Mouse (Mus musculus) lung, embryonic 14.5 days (tissue): ENCODE results near the gene Apex1. TPM values are rescaled to one million over a fixed set of nuclear protein-coding genes. Genes with fewer than 3 reads are reported as not detected.
A peak's percentile ranks its signal among the peaks of the same experiment; 100 is the strongest.

ENCODE experiments used
- ATAC-seq: fragments of 200-750 bp; cut with Nextera tagmentation; 2 replicates; pipeline ENCODE4 v1.8.0; 2017; ENCODE audit warnings: mild to moderate bottlenecking, moderate TSS enrichment, moderate library complexity; ENCODE audit not compliant: insufficient read depth
- DNase-seq: peaks from one replicate; pipeline ENCODE4 v3.0.0-alpha.2; 2015
- H3K27ac ChIP-seq: fragments of 300-500 bp; sonication (generic); 2 replicates; pipeline ENCODE4 v1.5.1; 2014; ENCODE audit warnings: low read depth, mild to moderate bottlenecking, moderate library complexity
- H3K27me3 ChIP-seq: fragments of 300-500 bp; sonication (generic); 2 replicates; pipeline ENCODE4 v1.6.1; 2014; ENCODE audit warnings: low read length, control low read depth; ENCODE audit not compliant: insufficient read depth
- H3K36me3 ChIP-seq: fragments of 300-500 bp; sonication (generic); 2 replicates; pipeline ENCODE4 v1.6.1; 2014; ENCODE audit warnings: control low read depth; ENCODE audit not compliant: insufficient read depth
- H3K4me1 ChIP-seq: fragments of 300-500 bp; sonication (generic); 2 replicates; pipeline ENCODE4 v1.6.1; 2014; ENCODE audit warnings: antibody characterized with exemption, control low read depth; ENCODE audit not compliant: insufficient read depth
- H3K4me2 ChIP-seq: fragments of 300-500 bp; sonication (generic); 2 replicates; pipeline ENCODE4 v1.6.1; 2014; ENCODE audit warnings: mild to moderate bottlenecking
- H3K4me3 ChIP-seq: fragments of 300-500 bp; sonication (generic); 2 replicates; pipeline ENCODE4 v1.5.1; 2014; ENCODE audit warnings: low read depth, low read length
- H3K9ac ChIP-seq: fragments of 300-500 bp; sonication (generic); 2 replicates; pipeline ENCODE4 v1.6.1; 2014
- H3K9me3 ChIP-seq: fragments of 300-500 bp; sonication (generic); 2 replicates; pipeline ENCODE4 v1.6.1; 2016; ENCODE audit warnings: low read depth, low read length, control low read depth
- CTCF ChIP-seq: IDR thresholded peaks from 2 replicates; pipeline ENCODE4 v1.5.1; 2016; ENCODE audit warnings: antibody characterized with exemption, low read depth
- WGBS: fragments of 180-500 bp; shearing (Covaris S2); extraction: QIAGEN DNeasy Blood & Tissue Kit; methylation state at CpG from one replicate; pipeline ENCODE4 v1.1.7; 2014; 5-methylcytosine and 5-hydroxymethylcytosine counted together
- polyA plus RNA-seq: library from polyadenylated mRNA; unstranded; fragments of >200 nt; fragmentation: Nextera tagmentation; extraction: Ambion mirVana; gene quantifications from 2 replicates; pipeline ENCODE4 v1.2.1, GENCODE M21; 2014

The Apex1 gene
- polyA plus RNA-seq, 1 experiment from 2014 or later, result 272 TPM

DNA sequence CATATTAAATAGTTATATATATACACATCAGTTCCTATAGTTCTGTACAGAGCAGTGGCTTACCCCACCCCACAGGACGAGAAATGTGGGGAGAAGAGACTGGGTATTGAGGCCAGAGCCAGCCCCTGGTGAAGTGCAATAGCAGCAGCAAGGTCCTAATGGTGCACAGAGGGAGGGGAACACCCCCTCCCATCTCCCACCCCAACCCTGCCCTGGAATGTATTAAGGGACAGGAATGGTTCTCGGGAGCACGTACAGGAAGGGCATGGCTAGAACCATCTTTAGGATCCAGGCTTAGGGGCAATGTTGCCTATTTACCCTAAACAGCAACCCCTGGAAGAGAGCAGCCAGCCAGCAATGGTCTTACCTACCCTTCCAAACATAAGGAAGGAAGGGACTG is 2.6 kb downstream of the Apex1 start:
- ATAC-seq, result no peak

DNA sequence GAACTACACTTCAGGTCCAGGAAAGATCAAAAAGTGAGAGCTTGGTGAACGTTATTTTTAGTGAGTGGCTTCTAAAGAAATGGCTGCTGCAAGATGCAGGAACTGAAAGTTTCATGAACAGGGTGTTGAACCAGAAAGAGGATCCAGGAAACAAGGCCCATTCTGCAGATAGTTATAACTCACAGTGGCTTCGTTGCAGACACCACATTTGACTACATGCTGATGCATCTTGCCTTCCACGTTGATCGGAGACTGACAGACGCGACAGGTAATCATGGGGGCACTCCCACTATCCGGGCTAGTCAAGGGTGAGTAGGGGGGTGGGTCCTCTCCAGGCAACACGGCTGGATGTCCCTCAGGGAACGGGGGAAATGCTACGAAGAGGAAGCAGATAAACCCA is 5.2 kb downstream of the Apex1 start:
- no peak for TF ChIP-seq CTCF
- no peak for DNase-seq
- Histone ChIP-seq H3K36me3 (peaks cover 37% of the 10 kb centered on the region), H3K27ac (no peak overlapping the region), H3K9ac (peak overlapping the region; percentile 96), H3K9me3 (no peaks in the 10 kb centered on the region), H3K4me1 (no peaks in the 10 kb centered on the region), H3K4me3 (peak overlapping the region; percentile 97), H3K4me2 (peak overlapping the region; percentile 90), H3K27me3 (no peaks in the 10 kb centered on the region)
- ATAC-seq, result no peak
- WGBS, result 14% methylated on average over 10 of the region's 10 CpGs

More for the DNA sequence above, 2.6 kb downstream of the Apex1 start:
- no peaks in the 10 kb centered on the region for H3K27me3 ChIP-seq
- no peaks in the 10 kb centered on the region for H3K9me3 ChIP-seq
- H3K4me2 ChIP-seq, result no peak overlapping the region
- H3K9ac ChIP-seq, result no peak overlapping the region
- no peaks in the 10 kb centered on the region for H3K4me1 ChIP-seq
- DNase-seq, result no peak
- 67% methylated on average over 3 of the region's 3 CpGs for WGBS
- H3K27ac ChIP-seq, result no peak overlapping the region
- peaks cover 37% of the 10 kb centered on the region for H3K36me3 ChIP-seq
- H3K4me3 ChIP-seq, result no peak overlapping the region
- no peak for TF ChIP-seq CTCF

DNA sequence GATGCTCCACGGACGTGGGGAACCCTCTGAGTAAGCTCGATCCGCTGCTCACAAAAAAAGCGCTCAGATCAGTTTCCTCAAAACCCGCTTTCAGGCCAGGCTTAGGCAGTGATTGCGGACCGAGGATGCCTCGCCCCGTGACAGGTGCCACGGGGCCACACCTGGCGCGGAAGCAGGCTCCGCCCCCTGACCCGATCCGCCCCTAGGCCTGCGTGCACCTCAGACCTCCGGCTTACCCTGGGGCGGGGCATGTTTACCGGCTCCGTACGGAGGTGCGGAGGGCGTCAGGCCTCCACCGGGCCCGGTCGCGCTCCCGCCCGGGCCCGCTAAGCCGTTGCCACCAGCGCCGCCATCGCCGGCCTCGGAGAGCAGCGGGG is 5.6 kb downstream of the Apex1 start:
- Histone ChIP-seq H3K27ac (peak overlapping the region; percentile 90), H3K27me3 (no peaks in the 10 kb centered on the region), H3K9me3 (no peaks in the 10 kb centered on the region), H3K4me3 (peak overlapping the region; percentile 97), H3K4me1 (no peaks in the 10 kb centered on the region), H3K4me2 (peak overlapping the region; percentile 90), H3K36me3 (peaks cover 37% of the 10 kb centered on the region), H3K9ac (peak overlapping the region; percentile 96)
- ATAC-seq (peak; percentile 40), DNase-seq (peak; percentile 53)
- WGBS, result under 1% methylated on average over 38 of the region's 38 CpGs
- TF ChIP-seq CTCF, result no peak

DNA sequence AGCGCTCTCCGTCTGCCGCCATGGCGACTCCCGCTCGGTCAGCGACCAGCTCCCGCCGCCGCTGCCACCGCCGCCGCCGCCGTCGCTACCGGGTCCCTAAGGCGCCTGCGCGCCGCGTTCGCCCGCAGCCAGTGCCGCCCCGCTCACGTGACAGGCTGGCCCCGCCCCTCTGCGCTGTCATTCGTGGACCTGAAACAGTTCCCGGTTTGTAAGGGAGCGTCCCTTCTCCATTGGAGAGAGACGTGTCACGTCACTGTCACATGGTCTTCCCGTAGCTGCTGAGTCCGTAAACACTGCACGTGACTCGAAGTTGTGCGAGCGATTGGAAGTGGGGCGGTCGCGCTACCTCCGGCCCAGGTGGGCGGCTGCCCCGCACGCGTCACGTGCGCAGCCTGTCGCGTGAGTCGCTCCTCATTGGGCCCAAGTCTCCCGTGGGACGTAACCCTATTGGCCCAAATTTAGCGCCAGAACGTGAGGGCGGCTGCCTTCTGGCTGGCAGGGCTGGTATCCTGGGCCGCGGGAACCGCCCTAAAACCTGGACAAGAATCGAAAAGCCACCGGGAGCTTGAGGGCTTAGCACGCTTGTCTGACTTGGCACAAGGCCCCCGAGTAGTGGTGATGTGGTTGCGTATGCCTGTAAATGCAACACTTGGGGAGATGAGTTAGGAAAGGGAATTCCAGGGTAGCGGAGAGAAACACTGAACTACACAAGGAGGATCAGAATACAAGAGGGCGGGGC is 6.2 kb downstream of the Apex1 start, which contains the start of the genes Pip4p1 and Pnp:
TSS of gene Pip4p1 (minus strand) at position 103 of the 739 bp plus-strand sequence.
TSS of gene Pnp (plus strand) at position 329 of the 739 bp plus-strand sequence.
- peak within 1 kb of the TSS; percentile 90 for H3K27ac ChIP-seq
- no peaks in the 10 kb centered on the region for H3K9me3 ChIP-seq
- peaks cover 35% of the 10 kb centered on the region for H3K36me3 ChIP-seq
- peak; percentile 99 for DNase-seq
- H3K4me1 ChIP-seq, result no peaks in the 10 kb centered on the region
- no peaks in the 10 kb centered on the region for H3K27me3 ChIP-seq
- H3K4me2 ChIP-seq, result peak within 1 kb of the TSS; percentile 90
- ATAC-seq, result peak; percentile 99
- WGBS, result under 1% methylated on average over 68 of the region's 68 CpGs
- TF ChIP-seq CTCF, result no peak
- H3K9ac ChIP-seq, result peak within 1 kb of the TSS; percentile 96
- peak within 1 kb of the TSS; percentile 97 for H3K4me3 ChIP-seq

DNA sequence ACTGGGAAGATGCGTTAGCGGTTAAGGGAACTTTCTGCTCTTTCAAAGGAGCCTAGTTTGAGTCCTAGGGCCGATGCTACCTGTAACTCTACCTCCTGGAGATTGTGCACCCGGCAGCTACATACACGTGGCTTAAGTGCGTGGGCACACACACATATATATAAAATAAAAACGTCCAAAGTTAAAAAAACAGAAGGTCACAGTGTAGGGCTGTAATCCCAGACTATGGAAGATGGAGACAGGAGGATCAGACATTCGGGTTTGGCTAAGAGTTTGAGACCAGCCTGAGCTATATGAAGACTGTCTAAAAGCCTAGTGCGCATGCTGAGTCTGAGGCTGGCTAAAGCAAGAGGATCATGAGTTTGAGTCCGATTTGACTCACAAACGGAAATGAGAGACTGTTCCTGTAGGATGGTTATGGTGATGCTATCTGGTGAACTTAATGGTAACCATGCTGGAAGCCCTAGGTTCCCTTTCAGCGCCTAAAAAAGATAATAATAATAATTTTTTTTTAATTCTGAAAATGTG is 6.8 kb downstream of the Apex1 start:
- Histone ChIP-seq H3K27me3 (no peaks in the 10 kb centered on the region), H3K9ac (peak overlapping the region; percentile 61), H3K27ac (peak overlapping the region; percentile 90), H3K4me1 (no peaks in the 10 kb centered on the region), H3K4me3 (peak overlapping the region; percentile 97), H3K9me3 (no peaks in the 10 kb centered on the region), H3K36me3 (peaks cover 28% of the 10 kb centered on the region), H3K4me2 (peak overlapping the region; percentile 73)
- DNase-seq (peak; percentile 25), ATAC-seq (no peak)
- WGBS, result 11% methylated on average over 12 of the region's 12 CpGs
- no peak for TF ChIP-seq CTCF

DNA sequence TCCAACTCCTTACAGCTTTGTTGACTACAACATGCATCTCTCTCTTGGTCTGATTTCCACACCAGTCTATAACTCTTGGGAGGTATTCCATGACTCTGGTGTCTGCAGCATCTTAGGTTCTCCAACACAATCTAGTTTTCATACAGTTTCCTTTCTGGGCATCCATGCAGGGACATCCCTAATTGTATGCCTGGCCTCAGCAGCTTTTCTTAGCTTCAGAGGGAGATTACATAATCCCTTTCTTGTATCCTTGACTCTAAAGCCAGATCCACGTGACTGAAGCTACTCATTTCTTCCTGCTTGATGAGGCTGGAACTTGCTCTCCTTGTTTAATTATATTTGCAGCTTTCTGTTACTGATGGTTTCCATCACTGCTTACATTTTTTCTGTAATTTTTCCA is 11.9 kb downstream of the Apex1 start:
- DNase-seq (no peak), ATAC-seq (no peak)
- WGBS, result 60% methylated on average over 1 of the region's 1 CpGs
- Histone ChIP-seq H3K27ac (no peak overlapping the region), H3K9me3 (no peaks in the 10 kb centered on the region), H3K4me1 (no peaks in the 10 kb centered on the region), H3K9ac (no peak overlapping the region), H3K4me3 (no peak overlapping the region), H3K27me3 (no peaks in the 10 kb centered on the region), H3K4me2 (no peak overlapping the region), H3K36me3 (no peaks in the 10 kb centered on the region)
- no peak for TF ChIP-seq CTCF

DNA sequence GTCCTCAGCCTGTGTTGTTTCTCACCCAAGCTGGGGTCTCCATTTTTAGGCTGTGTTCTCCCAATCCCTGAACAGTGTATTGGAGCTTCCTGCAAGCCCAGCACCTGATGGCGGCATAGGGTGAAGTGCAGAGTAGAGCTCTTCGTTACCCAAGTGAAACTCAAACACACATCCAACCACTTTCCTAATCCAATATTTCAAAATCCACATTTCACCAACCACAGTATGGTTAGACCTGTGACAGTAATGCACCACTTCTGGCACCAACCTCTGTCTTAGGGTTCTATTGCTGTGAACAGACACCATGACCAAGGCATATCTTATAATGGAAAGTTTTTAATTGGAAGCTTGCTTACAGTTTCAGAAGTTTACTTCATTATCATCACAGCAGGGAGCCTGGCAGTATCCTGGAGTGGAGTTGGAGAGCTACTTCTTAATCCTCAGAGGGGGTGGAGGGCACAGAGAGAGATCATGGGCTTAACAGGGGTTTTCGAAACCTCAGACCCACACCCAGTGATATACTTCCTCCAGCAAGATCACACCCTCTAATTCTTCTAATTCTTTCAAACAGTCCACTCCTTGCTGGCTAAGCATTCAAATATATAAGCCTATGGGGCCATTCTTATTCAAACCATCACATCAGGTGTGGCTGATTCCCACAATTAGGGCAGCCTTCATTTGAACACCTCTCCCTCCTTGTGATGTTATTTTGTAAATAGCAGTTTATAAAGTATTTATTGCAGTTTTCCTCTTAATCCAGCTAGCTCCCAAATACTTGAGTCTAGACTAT is 13.5 kb downstream of the Apex1 start:
- Histone ChIP-seq H3K9me3 (no peaks in the 10 kb centered on the region), H3K36me3 (no peaks in the 10 kb centered on the region), H3K4me3 (no peak overlapping the region), H3K4me2 (no peak overlapping the region), H3K9ac (no peak overlapping the region), H3K4me1 (no peaks in the 10 kb centered on the region), H3K27me3 (no peaks in the 10 kb centered on the region), H3K27ac (no peak overlapping the region)
- ATAC-seq (no peak), DNase-seq (no peak)
- WGBS, result 82% methylated on average over 3 of the region's 3 CpGs
- TF ChIP-seq CTCF, result no peak
